Mouse (Mus musculus) ovary, adult 18-20 months (tissue): ENCODE measurements around the gene Fam122b.
"Not testable (repeated sequence)": the region's sequence is repeated elsewhere in the genome, so short reads cannot be mapped to it uniquely, and the experiment has no call there.

Experiments
- DNase-seq: peaks from one replicate; pipeline ENCODE4 v3.0.0; 2022; ENCODE audit warnings: low spot score, mixed read lengths

Fam122b gene

DNA sequence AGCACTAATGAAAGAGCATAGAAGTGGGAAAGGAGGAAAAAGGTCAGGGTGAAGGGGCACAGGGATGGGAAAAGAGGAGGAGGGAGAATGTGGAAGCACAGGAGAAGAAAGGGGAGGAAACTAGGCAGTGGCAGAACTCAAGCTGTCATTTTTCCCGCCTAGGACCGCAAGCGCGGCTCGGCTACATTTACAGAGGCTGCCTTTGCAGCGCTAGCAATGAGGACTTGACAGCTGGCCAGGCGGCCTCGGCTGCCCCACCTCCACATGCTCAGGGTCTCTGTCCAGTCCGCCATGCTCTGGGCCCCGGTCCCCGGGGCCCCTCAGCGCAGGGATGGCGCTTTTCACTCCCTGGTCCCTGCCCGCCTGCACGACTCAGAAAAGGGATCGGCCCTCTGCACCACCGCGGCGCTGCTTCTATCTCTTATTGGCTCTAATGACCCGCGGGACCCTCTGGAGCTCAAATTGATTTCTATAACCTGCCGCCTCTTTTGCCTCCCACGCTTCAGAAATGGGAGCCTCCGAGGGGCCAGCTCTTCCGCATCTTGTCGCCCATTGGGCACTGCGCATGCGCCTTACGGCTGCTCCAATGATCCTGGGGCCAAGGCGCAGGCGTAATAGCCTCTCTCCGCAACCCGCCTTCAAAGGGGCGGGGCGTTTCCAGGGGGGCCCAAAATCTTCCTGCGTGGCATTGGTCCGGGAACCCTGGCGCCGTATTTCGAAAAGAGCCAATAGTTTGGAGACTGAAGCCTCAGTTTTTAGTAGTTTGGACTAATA lies at the start of gene Fam122b:
Gene Fam122b (minus strand): TSS at position 517 of the 774 bp plus-strand sequence.
- peak; percentile 84 for DNase-seq

DNA sequence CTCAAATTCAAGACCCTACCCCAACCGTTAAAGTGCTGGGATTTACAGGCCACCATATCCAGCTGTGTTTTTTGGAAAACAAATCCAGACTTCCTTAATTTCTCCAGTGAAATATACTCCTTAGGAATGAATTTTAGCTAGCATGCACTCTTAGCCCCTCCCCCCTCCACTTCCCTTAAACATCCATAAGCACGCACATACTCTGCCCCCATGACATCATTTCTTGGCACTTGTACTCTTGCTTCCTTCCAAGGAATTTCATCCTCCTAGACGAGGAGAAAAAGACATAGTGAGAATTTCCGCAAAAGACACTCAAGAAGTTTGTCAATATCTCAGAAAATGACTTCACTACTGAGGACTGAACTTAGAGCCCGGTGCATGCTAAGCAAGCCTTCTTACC lies 18.3 kb upstream of the Fam122b start:
- DNase-seq, result no peak

- DNase-seq, result no peak
Measured at GRCm38 (mm10) chrX:53273124-53273523, 3.5 kb upstream of the Fam122b start, which contains the start of gene Fam122c. Gene Fam122c (plus strand): TSS chrX:53273424.

DNA sequence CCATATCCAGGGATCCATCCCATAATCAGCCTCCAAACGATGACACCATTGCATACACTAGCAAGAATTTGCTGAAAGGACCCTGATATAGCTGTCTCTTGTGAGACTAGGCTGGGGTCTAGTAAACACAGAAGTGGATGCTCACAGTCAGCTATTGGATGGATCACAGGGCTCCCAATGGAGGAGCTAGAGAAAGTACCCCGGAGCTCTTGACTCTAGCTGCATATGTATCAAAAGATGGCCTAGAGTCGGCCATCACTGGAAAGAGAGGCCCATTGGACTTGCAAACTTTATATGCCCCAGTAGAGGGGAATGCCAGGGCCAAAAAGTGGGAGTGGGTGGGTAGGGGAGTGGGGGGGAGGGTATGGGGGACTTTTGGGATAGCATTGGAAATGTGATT lies 2.0 kb upstream of the Fam122b start:
- not testable (repeated sequence) for DNase-seq

- DNase-seq, result no peak
Measured at GRCm38 (mm10) chrX:53270063-53270432, 443 bp upstream of the Fam122b start.

- DNase-seq, result peak; percentile 62
Measured at GRCm38 (mm10) chrX:53268856-53269255, 749 bp downstream of the Fam122b start.

- DNase-seq, result no peak
Measured at GRCm38 (mm10) chrX:53266186-53266585, 3.4 kb downstream of the Fam122b start.

DNA sequence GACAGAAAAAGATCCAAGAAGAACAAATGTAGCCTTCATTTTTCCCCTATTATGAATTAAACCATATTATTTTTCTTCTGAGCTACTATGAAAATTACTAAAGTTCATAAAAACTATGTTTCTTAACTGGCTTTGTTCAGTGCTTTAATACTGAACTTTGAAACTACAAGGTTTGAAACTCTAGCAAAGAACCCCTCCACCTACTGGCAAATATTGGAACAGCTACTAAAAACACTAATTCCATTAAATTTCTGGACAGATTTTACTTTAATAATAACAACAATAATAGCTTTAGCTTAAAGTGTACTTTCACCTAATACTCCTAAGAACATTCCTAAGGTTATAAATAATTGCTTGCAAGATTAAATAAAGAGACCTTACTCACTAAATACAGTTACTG lies 14.4 kb downstream of the Fam122b start:
- DNase-seq, result no peak

GRCm38 (mm10) chrX:53240011-53240410 lies 29.6 kb downstream of the Fam122b start, which contains the start of gene Plac1:
Gene Plac1 (minus strand): TSS chrX:53240111.
- no peak for DNase-seq

- no peak for DNase-seq
Measured at GRCm38 (mm10) chrX:53237971-53238370, 31.6 kb downstream of the Fam122b start.

- DNase-seq, result no peak
Measured at GRCm38 (mm10) chrX:53236404-53236803, 33.2 kb downstream of the Fam122b start.

- no peak for DNase-seq
Measured at GRCm38 (mm10) chrX:53233689-53234088, 35.9 kb downstream of the Fam122b start.

- no peak for DNase-seq
Measured at GRCm38 (mm10) chrX:53231965-53232364, 37.6 kb downstream of the Fam122b start.

DNA sequence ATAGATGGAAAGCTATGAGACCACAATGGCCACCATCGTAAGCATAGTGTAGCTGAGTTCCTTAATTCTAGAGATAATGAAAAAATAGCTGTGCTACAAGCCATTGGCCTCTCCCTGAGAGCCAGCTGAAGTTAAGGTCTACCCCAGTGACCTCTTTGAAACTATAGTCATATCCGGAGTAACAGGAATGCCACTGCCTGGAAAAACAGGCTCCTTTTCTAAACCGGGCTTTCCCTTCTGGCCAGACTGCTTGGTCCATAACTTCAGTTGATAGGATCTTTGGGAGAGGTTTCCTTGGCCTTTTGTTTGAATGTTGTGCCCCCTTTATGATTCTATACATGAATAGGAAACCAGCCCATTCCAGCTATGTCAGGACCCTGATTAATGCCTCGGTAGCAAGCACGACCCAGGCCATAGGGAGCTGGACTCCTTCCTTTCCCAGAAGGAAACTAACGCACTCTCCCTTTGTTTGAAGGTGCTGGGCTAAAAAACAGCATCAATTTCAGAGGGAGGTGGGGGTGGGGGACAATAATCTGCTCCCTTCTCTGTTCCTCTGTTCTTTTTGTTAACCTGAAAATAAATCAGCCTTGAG lies 45.2 kb downstream of the Fam122b start:
- no peak for DNase-seq

DNA sequence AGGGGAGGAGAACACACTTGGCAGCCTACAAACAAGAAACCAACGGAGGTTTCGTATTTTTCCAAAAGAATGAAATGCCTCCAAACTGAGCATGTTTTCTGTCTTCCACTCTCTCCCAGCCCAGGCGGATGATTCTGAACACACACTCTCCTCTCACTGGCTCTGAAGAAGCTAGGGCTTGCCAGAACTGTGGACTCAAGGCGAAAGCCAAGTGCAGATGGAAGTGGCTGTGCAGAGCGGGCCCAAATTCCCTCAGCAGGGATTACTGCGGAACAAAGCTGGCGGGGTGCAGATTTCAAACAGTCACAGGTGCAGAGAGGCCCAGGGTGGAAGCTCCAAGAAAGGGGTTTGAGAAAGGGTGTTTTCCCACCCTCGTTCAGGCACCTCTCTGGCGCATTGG lies 48.8 kb downstream of the Fam122b start:
- DNase-seq, result no peak

DNA sequence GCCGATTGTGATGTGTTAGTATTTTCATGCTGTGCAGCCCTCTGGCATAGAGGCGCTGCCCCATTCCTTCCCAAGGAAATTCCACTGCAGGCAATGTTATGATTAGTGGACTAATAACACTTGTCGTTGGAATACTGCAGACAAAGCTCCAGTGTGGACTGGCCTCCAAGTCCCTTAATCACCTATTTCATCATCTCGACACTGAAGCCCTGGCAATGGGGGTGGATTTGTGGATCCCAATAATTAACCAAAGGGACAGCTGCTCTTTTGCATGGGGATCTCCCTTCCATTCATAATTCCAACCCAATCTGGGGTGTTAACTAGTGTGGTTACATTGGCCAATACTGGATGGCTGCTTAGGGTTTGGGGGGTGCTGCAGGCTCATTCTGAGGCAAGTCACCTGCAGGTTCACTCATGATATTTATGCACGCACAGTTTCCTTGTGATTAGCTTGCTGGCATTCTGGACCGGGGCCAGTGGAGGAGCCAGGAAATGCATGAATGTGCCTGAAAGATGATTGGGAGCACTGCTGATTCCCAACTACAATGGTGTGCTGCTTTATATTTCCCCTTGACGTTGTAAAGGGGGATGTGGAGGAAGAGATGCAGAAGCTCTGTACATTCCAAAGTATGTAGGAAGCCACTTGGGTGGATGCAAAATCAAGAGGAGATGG lies 54.9 kb downstream of the Fam122b start:
- DNase-seq, result no peak

- DNase-seq, result no peak
Measured at GRCm38 (mm10) chrX:53213838-53214237, 55.8 kb downstream of the Fam122b start.

DNA sequence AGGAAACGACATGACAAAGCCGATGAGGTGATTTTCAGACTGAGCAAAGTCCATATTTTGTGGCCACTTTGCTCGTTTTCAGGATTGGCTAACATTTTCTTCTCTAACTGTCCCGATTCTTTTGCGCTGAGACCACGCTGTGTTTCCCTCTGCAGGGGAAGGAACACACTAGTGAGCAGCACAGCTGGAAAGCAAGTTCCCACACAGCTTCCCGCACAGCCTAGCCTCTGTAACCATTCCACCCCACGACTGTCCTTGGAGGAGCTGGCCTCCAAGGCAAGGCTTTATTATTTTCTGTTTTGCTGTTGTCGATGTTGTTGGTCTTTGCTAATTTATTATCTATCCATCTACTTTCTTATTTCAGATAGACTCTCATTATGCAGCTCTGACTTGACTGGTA lies 57.1 kb downstream of the Fam122b start:
- DNase-seq, result no peak

- DNase-seq, result peak; percentile 77
Measured at GRCm38 (mm10) chrX:53211756-53212483, 57.7 kb downstream of the Fam122b start.

DNA sequence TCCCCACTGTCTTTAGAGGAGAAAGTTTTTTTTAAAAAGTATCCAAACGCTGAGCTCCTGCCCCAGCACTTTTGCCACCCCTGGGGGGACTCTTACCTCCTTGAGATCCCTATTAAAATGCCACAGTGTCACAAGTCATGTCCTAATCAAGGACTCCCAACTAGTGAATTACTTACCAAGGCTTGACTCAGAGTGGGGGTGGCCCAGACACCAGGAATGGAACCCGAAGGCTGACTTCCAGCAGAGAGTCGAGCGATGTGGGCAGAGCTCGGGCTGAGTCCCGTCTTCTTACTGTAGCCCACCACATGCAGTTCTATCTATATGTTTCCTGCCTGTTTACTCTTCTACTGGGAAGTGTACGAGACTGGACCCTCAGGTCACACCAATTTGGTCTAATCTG lies 60.2 kb downstream of the Fam122b start:
- no peak for DNase-seq

- no peak for DNase-seq
Measured at GRCm38 (mm10) chrX:53204690-53205311, 64.8 kb downstream of the Fam122b start.

DNA sequence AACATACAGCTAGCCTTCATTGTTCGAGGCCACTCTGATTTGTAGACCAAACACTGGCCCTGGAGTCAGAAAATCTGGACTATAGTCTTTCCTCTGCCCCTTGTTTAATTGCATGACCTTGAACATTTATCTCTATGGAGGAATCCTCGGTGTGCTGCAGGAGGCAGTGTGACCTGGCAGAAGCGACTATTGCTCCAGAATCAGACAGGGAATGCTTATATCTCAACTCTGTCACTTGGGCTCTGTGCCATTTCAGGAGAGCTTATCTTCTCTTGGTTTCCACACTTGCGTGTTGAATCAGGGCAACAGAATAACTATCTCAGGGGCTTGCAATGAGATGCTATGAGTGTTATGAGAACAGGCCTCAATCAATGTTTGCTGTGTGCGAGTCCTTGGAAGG lies 68.0 kb downstream of the Fam122b start:
- DNase-seq, result peak; percentile 71
